Mouse (Mus musculus): ENCODE results near the gene Gpr183.

- TF ChIP-seq CTCF (IDR thresholded peaks at IDR 0.05; ENCODE audit: low read depth, low read length) (no peak), POLR2A (IDR thresholded peaks at IDR 0.05; ENCODE audit: insufficient read depth, low read length) (no peak)
Observed at GRCm38 (mm10) chr14:121938256-121939191, 26.5 kb downstream of the Gpr183 start.
